Mouse (Mus musculus): Measurements from ENCODE around the gene Ikbke.

DNA sequence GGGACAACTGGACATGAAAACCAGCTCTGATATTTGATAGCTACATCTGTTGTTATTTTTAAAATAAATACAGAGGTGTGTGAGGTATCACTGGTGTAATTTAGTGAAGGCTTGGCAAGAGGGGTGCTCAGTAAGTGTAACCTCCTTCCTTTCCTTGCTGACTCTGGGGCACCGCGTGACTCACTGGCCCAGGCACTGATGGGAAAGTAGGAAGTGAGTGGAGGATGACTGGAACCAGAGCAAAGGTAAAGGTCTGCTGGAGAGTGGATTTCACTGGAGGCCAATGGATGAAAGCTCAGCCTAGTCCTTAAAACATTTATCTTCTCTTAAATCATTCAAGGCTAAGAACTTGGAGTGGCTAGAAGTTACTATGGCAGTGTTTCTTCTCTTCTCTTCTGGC, 21.3 kb upstream of the Ikbke start:
- no peak for TF ChIP-seq CTCF (IDR thresholded peaks at IDR 0.05; ENCODE audit: insufficient read depth, low read depth, low read length)
- TF ChIP-seq POLR2A (IDR thresholded peaks at IDR 0.05; ENCODE audit: insufficient read depth, low read depth, low read length), result no peak

Data from olfactory bulb, adult 2 months (tissue).